Mouse (Mus musculus): Measurements from ENCODE around the gene Gpr50.

Gene Gpr50

GRCm38 (mm10) chrX:71663374-71663773, at the start of gene Gpr50:
Gene Gpr50, plus strand, starts transcription at chrX:71663667.
- DNase-seq (ENCODE audit: low read depth, low spot score): no peak

- DNase-seq (ENCODE audit: low read depth, low spot score): no peak
Observed at GRCm38 (mm10) chrX:71622286-71622685, 41.2 kb upstream of the Gpr50 start.

GRCm38 (mm10) chrX:71623843-71624242, 39.6 kb upstream of the Gpr50 start:
- no peak for DNase-seq (ENCODE audit: low read depth, low spot score)

- peak; percentile 7 for DNase-seq (ENCODE audit: low read depth, low spot score)
Observed at GRCm38 (mm10) chrX:71628306-71628705, 35.2 kb upstream of the Gpr50 start.

- DNase-seq (ENCODE audit: low read depth, low spot score): no peak
Observed at GRCm38 (mm10) chrX:71630709-71631108, 32.8 kb upstream of the Gpr50 start.

GRCm38 (mm10) chrX:71631130-71631529, 32.3 kb upstream of the Gpr50 start:
- DNase-seq (ENCODE audit: low read depth, low spot score): no peak

- DNase-seq (ENCODE audit: low read depth, low spot score): peak; percentile 29
Observed at GRCm38 (mm10) chrX:71647958-71648357, 15.5 kb upstream of the Gpr50 start.

- no peak for DNase-seq (ENCODE audit: low read depth, low spot score)
Observed at GRCm38 (mm10) chrX:71648434-71648833, 15.0 kb upstream of the Gpr50 start.

- DNase-seq (ENCODE audit: low read depth, low spot score): peak; percentile 40
Observed at GRCm38 (mm10) chrX:71648848-71649454, 14.5 kb upstream of the Gpr50 start.

- no peak for DNase-seq (ENCODE audit: low read depth, low spot score)
Observed at GRCm38 (mm10) chrX:71649993-71650392, 13.5 kb upstream of the Gpr50 start.

GRCm38 (mm10) chrX:71661794-71662193, 1.7 kb upstream of the Gpr50 start:
- no peak for DNase-seq (ENCODE audit: low read depth, low spot score)

- no peak for DNase-seq (ENCODE audit: low read depth, low spot score)
Observed at GRCm38 (mm10) chrX:71663871-71664687, 612 bp downstream of the Gpr50 start.

GRCm38 (mm10) chrX:71664688-71665026, 1.2 kb downstream of the Gpr50 start:
- DNase-seq (ENCODE audit: low read depth, low spot score): no peak

- no peak for DNase-seq (ENCODE audit: low read depth, low spot score)
Observed at GRCm38 (mm10) chrX:71670254-71670653, 6.8 kb downstream of the Gpr50 start.

- DNase-seq (ENCODE audit: low read depth, low spot score): no peak
Observed at GRCm38 (mm10) chrX:71700817-71701469, 37.5 kb downstream of the Gpr50 start.
